Mouse (Mus musculus): ENCODE data around the gene Haus2. TPM values are rescaled to one million over a fixed set of nuclear protein-coding genes. Genes with fewer than 3 reads are reported as not detected.
A peak's percentile ranks its signal among the peaks of the same experiment; 100 is the strongest.

Gene Haus2
- polyA plus RNA-seq, 1 experiment from 2014 or later, result 26.6 TPM

- peak overlapping the region; percentile 83; the same call in 1 of the 2 replicates for H3K4me2 ChIP-seq (ENCODE audit: low read length)
- no peak overlapping the region for H3K9ac ChIP-seq (ENCODE audit: low read depth, low read length)
- no peaks in the 10 kb centered on the region for H3K27me3 ChIP-seq (ENCODE audit: control insufficient read depth, insufficient read depth, low read depth, low read length)
- H3K4me3 ChIP-seq (ENCODE audit: low read depth, low read length), result no peak overlapping the region
- H3K9me3 ChIP-seq (replicated peaks; ENCODE audit: control insufficient read depth, low read length, poor library complexity, severe bottlenecking), result no peaks in the 10 kb centered on the region
- ATAC-seq, result no peak
- no peaks in the 10 kb centered on the region for H3K36me3 ChIP-seq (ENCODE audit: control insufficient read depth, insufficient read depth, low read length)
- H3K4me1 ChIP-seq (ENCODE audit: control insufficient read depth, insufficient read depth, low read length), result peaks cover 11% of the 10 kb centered on the region; the same call in 1 of the 2 replicates
- no peak overlapping the region for H3K27ac ChIP-seq (ENCODE audit: low read length)
- WGBS, result 87% methylated on average over 2 of the region's 2 CpGs
Measured at GRCm38 (mm10) chr2:120630246-120630645, 21.1 kb downstream of the Haus2 start.

DNA sequence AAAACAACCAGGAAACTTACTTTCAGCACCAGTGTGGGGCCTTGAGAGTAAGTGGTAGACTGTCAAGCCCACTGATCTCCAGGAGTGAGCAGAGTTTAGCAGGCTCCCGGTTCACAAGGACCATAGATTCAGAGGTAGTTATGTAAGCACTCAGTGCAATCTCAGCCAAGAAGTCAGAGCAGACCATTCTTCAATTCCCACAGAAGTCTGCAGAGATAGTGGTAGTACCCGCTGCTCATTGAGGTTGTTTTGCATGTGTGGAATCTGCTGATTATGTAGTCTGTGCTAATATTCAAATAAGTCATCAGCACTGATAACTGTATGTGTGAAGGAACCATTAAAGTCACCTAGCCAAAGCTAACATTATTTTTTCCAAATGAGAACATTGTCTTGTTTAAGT is 21.5 kb downstream of the Haus2 start:
- Histone ChIP-seq H3K4me1 (ENCODE audit: control insufficient read depth, insufficient read depth, low read length) (peaks cover 11% of the 10 kb centered on the region; the same call in 1 of the 2 replicates), H3K36me3 (ENCODE audit: control insufficient read depth, insufficient read depth, low read length) (no peaks in the 10 kb centered on the region), H3K4me2 (ENCODE audit: low read length) (no peak overlapping the region), H3K27ac (ENCODE audit: low read length) (no peak overlapping the region), H3K4me3 (ENCODE audit: low read depth, low read length) (no peak overlapping the region), H3K27me3 (ENCODE audit: control insufficient read depth, insufficient read depth, low read depth, low read length) (no peaks in the 10 kb centered on the region), H3K9me3 (replicated peaks; ENCODE audit: control insufficient read depth, low read length, poor library complexity, severe bottlenecking) (no peaks in the 10 kb centered on the region), H3K9ac (ENCODE audit: low read depth, low read length) (no peak overlapping the region)
- 84% methylated on average over 2 of the region's 2 CpGs for WGBS
- no peak for ATAC-seq

GRCm38 (mm10) chr2:120631521-120631920 is 22.3 kb downstream of the Haus2 start:
- Histone ChIP-seq H3K27me3 (ENCODE audit: control insufficient read depth, insufficient read depth, low read depth, low read length) (no peaks in the 10 kb centered on the region), H3K4me2 (ENCODE audit: low read length) (no peak overlapping the region), H3K9me3 (replicated peaks; ENCODE audit: control insufficient read depth, low read length, poor library complexity, severe bottlenecking) (no peaks in the 10 kb centered on the region), H3K4me1 (ENCODE audit: control insufficient read depth, insufficient read depth, low read length) (peaks cover 11% of the 10 kb centered on the region; the same call in 1 of the 2 replicates), H3K27ac (ENCODE audit: low read length) (no peak overlapping the region), H3K9ac (ENCODE audit: low read depth, low read length) (no peak overlapping the region), H3K4me3 (ENCODE audit: low read depth, low read length) (no peak overlapping the region), H3K36me3 (ENCODE audit: control insufficient read depth, insufficient read depth, low read length) (no peaks in the 10 kb centered on the region)
- 93% methylated on average over 2 of the region's 2 CpGs for WGBS
- ATAC-seq, result no peak

GRCm38 (mm10) chr2:120631957-120632356 is 22.8 kb downstream of the Haus2 start:
- ATAC-seq, result no peak
- no peaks in the 10 kb centered on the region for H3K27me3 ChIP-seq (ENCODE audit: control insufficient read depth, insufficient read depth, low read depth, low read length)
- no peak overlapping the region for H3K9ac ChIP-seq (ENCODE audit: low read depth, low read length)
- H3K9me3 ChIP-seq (replicated peaks; ENCODE audit: control insufficient read depth, low read length, poor library complexity, severe bottlenecking), result no peaks in the 10 kb centered on the region
- H3K4me3 ChIP-seq (ENCODE audit: low read depth, low read length), result no peak overlapping the region
- H3K27ac ChIP-seq (ENCODE audit: low read length), result no peak overlapping the region
- H3K4me1 ChIP-seq (ENCODE audit: control insufficient read depth, insufficient read depth, low read length), result peaks cover 11% of the 10 kb centered on the region; the same call in 1 of the 2 replicates
- 87% methylated on average over 4 of the region's 4 CpGs for WGBS
- H3K36me3 ChIP-seq (ENCODE audit: control insufficient read depth, insufficient read depth, low read length), result no peaks in the 10 kb centered on the region
- no peak overlapping the region for H3K4me2 ChIP-seq (ENCODE audit: low read length)

- 91% methylated on average over 8 of the region's 8 CpGs for WGBS
- no peaks in the 10 kb centered on the region for H3K4me1 ChIP-seq (ENCODE audit: control insufficient read depth, insufficient read depth, low read length)
- H3K27ac ChIP-seq (ENCODE audit: low read length), result no peak overlapping the region
- H3K4me2 ChIP-seq (ENCODE audit: low read length), result no peak overlapping the region
- H3K9ac ChIP-seq (ENCODE audit: low read depth, low read length), result no peak overlapping the region
- ATAC-seq, result no peak
- H3K4me3 ChIP-seq (ENCODE audit: low read depth, low read length), result no peak overlapping the region
- H3K36me3 ChIP-seq (ENCODE audit: control insufficient read depth, insufficient read depth, low read length), result no peaks in the 10 kb centered on the region
- H3K27me3 ChIP-seq (ENCODE audit: control insufficient read depth, insufficient read depth, low read depth, low read length), result no peaks in the 10 kb centered on the region
- no peaks in the 10 kb centered on the region for H3K9me3 ChIP-seq (replicated peaks; ENCODE audit: control insufficient read depth, low read length, poor library complexity, severe bottlenecking)
Measured at GRCm38 (mm10) chr2:120640835-120641234, 31.7 kb downstream of the Haus2 start.

DNA sequence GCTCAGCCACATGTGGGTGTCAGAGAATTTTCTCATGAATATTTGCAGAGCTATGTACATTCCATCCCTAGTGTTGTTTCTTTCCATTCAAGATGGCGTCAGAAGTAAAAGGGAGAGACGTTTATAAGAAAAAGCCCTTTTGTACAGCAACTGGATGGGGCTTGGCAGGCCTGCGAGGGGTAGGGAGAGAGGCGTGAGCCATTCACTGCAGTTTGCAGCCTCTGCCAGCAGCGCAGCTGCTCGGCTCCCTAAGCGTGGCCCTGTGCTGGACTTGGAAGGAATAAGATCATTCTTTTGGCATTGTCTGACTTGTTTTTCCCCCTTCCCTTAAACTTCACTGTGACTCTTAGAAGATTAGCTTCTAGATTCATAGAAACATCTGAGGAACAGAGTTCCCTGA is 34.7 kb downstream of the Haus2 start:
- WGBS, result 65% methylated on average over 7 of the region's 7 CpGs
- Histone ChIP-seq H3K27me3 (ENCODE audit: control insufficient read depth, insufficient read depth, low read depth, low read length) (no peaks in the 10 kb centered on the region), H3K4me3 (ENCODE audit: low read depth, low read length) (no peak overlapping the region), H3K9ac (ENCODE audit: low read depth, low read length) (no peak overlapping the region), H3K4me1 (ENCODE audit: control insufficient read depth, insufficient read depth, low read length) (no peaks in the 10 kb centered on the region), H3K36me3 (ENCODE audit: control insufficient read depth, insufficient read depth, low read length) (no peaks in the 10 kb centered on the region), H3K9me3 (replicated peaks; ENCODE audit: control insufficient read depth, low read length, poor library complexity, severe bottlenecking) (no peaks in the 10 kb centered on the region), H3K4me2 (ENCODE audit: low read length) (no peak overlapping the region), H3K27ac (ENCODE audit: low read length) (no peak overlapping the region)
- no peak for ATAC-seq

DNA sequence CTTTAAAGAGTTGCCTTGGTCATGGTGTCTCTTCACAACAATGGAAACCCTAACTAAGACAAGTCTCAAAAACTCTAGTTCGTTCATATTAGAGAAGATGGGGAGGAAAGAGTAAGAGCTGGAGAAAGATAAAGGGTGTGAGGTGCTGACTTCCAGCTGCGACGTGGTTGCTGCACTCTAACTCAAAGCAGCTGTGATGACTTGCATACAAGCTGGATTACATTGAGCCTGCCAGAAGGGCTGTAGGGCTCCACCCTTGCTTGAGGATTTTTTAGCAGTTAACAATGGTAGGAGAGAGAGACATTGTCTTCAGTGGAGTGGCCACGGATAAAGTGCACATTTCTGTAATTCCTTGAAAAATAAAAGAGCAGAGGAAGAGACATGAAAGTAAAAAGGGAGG is 37.6 kb downstream of the Haus2 start:
- no peak overlapping the region for H3K4me2 ChIP-seq (ENCODE audit: low read length)
- 57% methylated on average over 4 of the region's 4 CpGs for WGBS
- no peaks in the 10 kb centered on the region for H3K4me1 ChIP-seq (ENCODE audit: control insufficient read depth, insufficient read depth, low read length)
- H3K27ac ChIP-seq (ENCODE audit: low read length), result no peak overlapping the region
- no peak overlapping the region for H3K9ac ChIP-seq (ENCODE audit: low read depth, low read length)
- H3K36me3 ChIP-seq (ENCODE audit: control insufficient read depth, insufficient read depth, low read length), result no peaks in the 10 kb centered on the region
- no peaks in the 10 kb centered on the region for H3K27me3 ChIP-seq (ENCODE audit: control insufficient read depth, insufficient read depth, low read depth, low read length)
- H3K9me3 ChIP-seq (replicated peaks; ENCODE audit: control insufficient read depth, low read length, poor library complexity, severe bottlenecking), result no peaks in the 10 kb centered on the region
- no peak for ATAC-seq
- H3K4me3 ChIP-seq (ENCODE audit: low read depth, low read length), result no peak overlapping the region

DNA sequence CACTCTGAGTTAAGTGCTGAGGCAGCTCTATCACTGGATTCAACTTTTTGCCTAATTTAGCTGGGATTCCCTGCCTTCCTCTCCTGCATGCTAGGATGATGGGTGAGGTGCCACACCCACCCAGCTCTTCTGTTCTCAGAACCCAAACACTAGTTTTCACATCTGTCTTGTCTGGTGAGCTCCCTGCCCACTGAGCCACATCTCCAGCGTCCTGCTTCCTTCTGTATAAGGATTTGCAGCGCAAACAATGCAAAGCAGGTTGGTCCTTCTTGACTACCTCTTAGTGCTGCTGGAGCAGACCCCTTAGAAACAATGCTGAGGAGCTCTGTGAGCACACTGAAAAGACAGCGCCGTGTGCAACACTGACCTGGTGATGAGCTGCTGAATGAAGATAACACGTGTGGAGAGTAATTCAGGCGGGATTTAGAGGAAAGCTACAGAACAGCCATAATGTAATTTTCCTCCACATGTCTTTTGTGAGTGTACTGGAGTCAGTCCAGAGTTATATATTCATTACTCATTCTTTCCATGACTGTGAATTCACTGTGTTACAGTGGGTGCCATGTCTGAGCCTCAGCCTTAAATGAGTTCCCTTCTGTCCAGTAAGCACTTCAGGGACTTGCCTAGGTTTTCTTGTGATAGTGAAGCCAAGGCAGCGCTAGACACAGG is 43.2 kb downstream of the Haus2 start:
- Histone ChIP-seq H3K36me3 (ENCODE audit: control insufficient read depth, insufficient read depth, low read length) (no peaks in the 10 kb centered on the region), H3K4me2 (ENCODE audit: low read length) (no peak overlapping the region), H3K4me1 (ENCODE audit: control insufficient read depth, insufficient read depth, low read length) (no peaks in the 10 kb centered on the region), H3K9me3 (replicated peaks; ENCODE audit: control insufficient read depth, low read length, poor library complexity, severe bottlenecking) (no peaks in the 10 kb centered on the region), H3K27ac (ENCODE audit: low read length) (no peak overlapping the region), H3K27me3 (ENCODE audit: control insufficient read depth, insufficient read depth, low read depth, low read length) (no peaks in the 10 kb centered on the region), H3K9ac (ENCODE audit: low read depth, low read length) (no peak overlapping the region), H3K4me3 (ENCODE audit: low read depth, low read length) (no peak overlapping the region)
- 75% methylated on average over 7 of the region's 7 CpGs for WGBS
- ATAC-seq, result no peak

DNA sequence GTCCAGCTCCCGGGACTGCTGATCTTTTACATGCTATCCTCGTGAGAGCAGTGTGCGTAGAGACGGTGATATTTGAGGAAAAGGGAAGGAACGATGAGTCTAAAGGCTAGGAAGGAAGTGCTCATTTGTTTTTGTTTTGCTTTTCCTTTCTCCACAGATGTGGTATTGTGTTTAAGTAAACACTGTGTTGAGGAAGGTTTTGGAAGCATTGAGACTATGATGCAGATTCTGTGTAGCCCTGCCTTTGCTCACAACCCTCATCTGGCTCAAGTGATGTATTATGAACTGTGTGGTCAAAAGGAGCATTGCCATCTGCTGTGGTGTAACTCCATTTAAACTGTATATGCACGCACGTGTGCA is 43.7 kb downstream of the Haus2 start:
- no peak for ATAC-seq
- Histone ChIP-seq H3K4me3 (ENCODE audit: low read depth, low read length) (no peak overlapping the region), H3K36me3 (ENCODE audit: control insufficient read depth, insufficient read depth, low read length) (no peaks in the 10 kb centered on the region), H3K4me1 (ENCODE audit: control insufficient read depth, insufficient read depth, low read length) (no peaks in the 10 kb centered on the region), H3K4me2 (ENCODE audit: low read length) (no peak overlapping the region), H3K9me3 (replicated peaks; ENCODE audit: control insufficient read depth, low read length, poor library complexity, severe bottlenecking) (no peaks in the 10 kb centered on the region), H3K27me3 (ENCODE audit: control insufficient read depth, insufficient read depth, low read depth, low read length) (no peaks in the 10 kb centered on the region), H3K27ac (ENCODE audit: low read length) (no peak overlapping the region), H3K9ac (ENCODE audit: low read depth, low read length) (no peak overlapping the region)
- 92% methylated on average over 7 of the region's 7 CpGs for WGBS

Data from midbrain, embryonic 16.5 days (tissue).